Mouse (Mus musculus) lung, postnatal 0 days (tissue): Measurements from ENCODE around the gene Cables2. TPM values are rescaled to one million over a fixed set of nuclear protein-coding genes. Genes with fewer than 3 reads are reported as not detected.

ENCODE experiments used
- ATAC-seq: fragments of 200-750 bp; cut with Nextera tagmentation; 2 replicates; pipeline ENCODE4 v1.8.0; 2017; ENCODE audit warnings: moderate library complexity
- DNase-seq: peaks from one replicate; pipeline ENCODE4 v3.0.0-alpha.2; 2016; ENCODE audit warnings: low spot score
- H3K27ac ChIP-seq: fragments of 300-500 bp; sonication (generic); 2 replicates; pipeline ENCODE4 v1.5.1; 2014; ENCODE audit warnings: antibody characterized with exemption, mild to moderate bottlenecking, low read length, mixed read lengths
- H3K27me3 ChIP-seq: fragments of 300-500 bp; sonication (generic); replicated peaks from 2 replicates; pipeline ENCODE4 v1.6.1; 2014; ENCODE audit warnings: low read length, mixed read lengths; ENCODE audit not compliant: insufficient read depth
- H3K36me3 ChIP-seq: fragments of 300-500 bp; sonication (generic); 2 replicates; pipeline ENCODE4 v1.6.1; 2014; ENCODE audit warnings: low read length, mixed read lengths; ENCODE audit not compliant: insufficient read depth
- H3K4me1 ChIP-seq: fragments of 300-500 bp; sonication (generic); 2 replicates; pipeline ENCODE4 v1.6.1; 2014; ENCODE audit warnings: antibody characterized with exemption, low read depth, low read length, mixed read lengths; ENCODE audit not compliant: insufficient read depth
- H3K4me2 ChIP-seq: fragments of 300-500 bp; sonication (generic); replicated peaks from 2 replicates; pipeline ENCODE4 v1.6.1; 2014; ENCODE audit warnings: low read depth, mild to moderate bottlenecking, low read length, moderate library complexity, mixed read lengths
- H3K4me3 ChIP-seq: fragments of 300-500 bp; sonication (generic); 2 replicates; pipeline ENCODE4 v1.5.1; 2014; ENCODE audit warnings: low read depth, low read length
- H3K9ac ChIP-seq: fragments of 300-500 bp; sonication (generic); replicated peaks from 2 replicates; pipeline ENCODE4 v1.6.1; 2014; ENCODE audit warnings: low read depth, mild to moderate bottlenecking
- H3K9me3 ChIP-seq: fragments of 300-500 bp; sonication (generic); 2 replicates; pipeline ENCODE4 v1.6.1; 2016; ENCODE audit warnings: low read length, mixed read lengths
- CTCF ChIP-seq: IDR thresholded peaks from 2 replicates; pipeline ENCODE4 v1.5.1; 2016; ENCODE audit warnings: antibody characterized with exemption, mild to moderate bottlenecking
- EP300 ChIP-seq: IDR thresholded peaks from 2 replicates; pipeline ENCODE4 v1.6.1; 2016; ENCODE audit warnings: antibody characterized with exemption, mild to moderate bottlenecking, control low read depth
- WGBS: fragments of 180-500 bp; shearing (Covaris S2); extraction: QIAGEN DNeasy Blood & Tissue Kit; methylation state at CpG from one replicate; pipeline ENCODE4 v1.1.7; 2014; 5-methylcytosine and 5-hydroxymethylcytosine counted together
- polyA plus RNA-seq: library from polyadenylated mRNA; unstranded; fragments of >200 nt; fragmentation: Nextera tagmentation; extraction: Ambion mirVana; gene quantifications from 2 replicates; pipeline ENCODE4 v1.2.1, GENCODE M21; 2015

The Cables2 gene
- polyA plus RNA-seq, 1 experiment from 2014 or later: 15.5 TPM

- no peaks in the 10 kb centered on the region for H3K27me3 ChIP-seq
- H3K9me3 ChIP-seq: no peaks in the 10 kb centered on the region
- H3K9ac ChIP-seq: no peak overlapping the region
- DNase-seq (no peak), ATAC-seq (no peak)
- WGBS: 34% methylated on average over 2 of the region's 2 CpGs
- 0 out of 2 replicates have a peak, but pooled peaks cover 2% of the 10 kb centered on the region for H3K4me1 ChIP-seq
- no peak overlapping the region for H3K4me3 ChIP-seq
- no peak for TF ChIP-seq EP300
- no peak overlapping the region for H3K4me2 ChIP-seq
- no peaks in the 10 kb centered on the region for H3K36me3 ChIP-seq
- peak overlapping the region; percentile 66; the same call in 1 of the 2 replicates for H3K27ac ChIP-seq
These were observed 34.4 kb upstream of the Cables2 start for GRCm38 (mm10) chr2:180307680-180308079.

DNA sequence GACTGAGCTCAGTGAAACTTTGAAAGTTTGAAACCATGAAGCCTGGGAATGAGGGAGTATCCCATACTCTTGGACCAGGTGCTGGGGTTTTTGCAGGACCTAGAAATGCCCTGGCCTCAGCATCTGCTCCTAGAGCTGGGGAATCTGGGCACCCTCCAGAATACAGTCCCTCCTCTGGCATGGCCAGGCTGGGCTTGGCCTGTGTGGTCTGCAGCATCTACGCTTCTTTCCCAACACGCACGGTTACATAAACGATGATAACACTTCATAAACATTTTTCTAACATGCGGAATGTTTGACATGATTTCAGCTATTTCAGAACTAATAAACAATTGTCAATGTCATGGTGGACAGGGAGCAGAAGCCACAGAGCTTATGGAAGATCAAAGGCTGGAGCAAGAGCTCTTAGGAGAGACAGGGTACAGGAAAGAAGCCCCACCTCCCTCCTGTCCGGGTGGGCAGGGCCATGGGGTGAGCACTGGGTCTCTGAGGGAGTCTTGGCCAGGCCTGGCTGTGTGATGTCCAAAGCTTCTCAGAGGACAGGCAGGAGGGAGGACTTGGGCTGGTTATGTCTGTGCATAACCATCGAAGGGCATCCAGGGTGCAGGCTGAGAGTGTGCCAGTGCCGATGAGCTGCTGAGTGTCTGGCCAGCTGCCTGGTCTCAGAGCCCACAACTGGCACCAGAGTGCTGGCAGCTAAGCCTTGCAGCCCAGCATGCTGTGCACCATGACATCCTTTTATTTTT lies 33.3 kb upstream of the Cables2 start:
- 28% methylated on average over 8 of the region's 8 CpGs for WGBS
- H3K9me3 ChIP-seq: no peaks in the 10 kb centered on the region
- H3K27me3 ChIP-seq: no peaks in the 10 kb centered on the region
- peak; percentile 92 for DNase-seq
- peak; percentile 81 for ATAC-seq
- no peak overlapping the region for H3K9ac ChIP-seq
- H3K27ac ChIP-seq: peak overlapping the region; percentile 34; the same call in 1 of the 2 replicates
- no peak overlapping the region for H3K4me3 ChIP-seq
- H3K4me1 ChIP-seq: 0 out of 2 replicates have a peak, but pooled peaks cover 2% of the 10 kb centered on the region
- H3K36me3 ChIP-seq: no peaks in the 10 kb centered on the region
- no peak overlapping the region for H3K4me2 ChIP-seq
- TF ChIP-seq EP300: peak; percentile 88
- no peak for TF ChIP-seq CTCF

GRCm38 (mm10) chr2:180306009-180306408 lies 32.7 kb upstream of the Cables2 start:
- 52% methylated on average over 2 of the region's 2 CpGs for WGBS
- Histone ChIP-seq H3K9ac (no peak overlapping the region), H3K27ac (peak overlapping the region; percentile 34), H3K4me2 (no peak overlapping the region), H3K4me3 (no peak overlapping the region), H3K27me3 (no peaks in the 10 kb centered on the region), H3K4me1 (0 out of 2 replicates have a peak, but pooled peaks cover 2% of the 10 kb centered on the region), H3K9me3 (no peaks in the 10 kb centered on the region), H3K36me3 (no peaks in the 10 kb centered on the region)
- no peak for TF ChIP-seq CTCF
- no peak for TF ChIP-seq EP300
- ATAC-seq (peak; percentile 2; the same call in 1 of the 2 replicates), DNase-seq (peak; percentile 65)

GRCm38 (mm10) chr2:180305490-180305889 lies 32.2 kb upstream of the Cables2 start:
- WGBS: 77% methylated on average over 3 of the region's 3 CpGs
- Histone ChIP-seq H3K36me3 (no peaks in the 10 kb centered on the region), H3K4me1 (0 out of 2 replicates have a peak, but pooled peaks cover 2% of the 10 kb centered on the region), H3K4me3 (no peak overlapping the region), H3K4me2 (no peak overlapping the region), H3K9me3 (no peaks in the 10 kb centered on the region), H3K27ac (peak overlapping the region; percentile 34; the same call in 1 of the 2 replicates), H3K27me3 (no peaks in the 10 kb centered on the region), H3K9ac (no peak overlapping the region)
- TF ChIP-seq EP300 (no peak), CTCF (no peak)
- DNase-seq (no peak), ATAC-seq (no peak)

DNA sequence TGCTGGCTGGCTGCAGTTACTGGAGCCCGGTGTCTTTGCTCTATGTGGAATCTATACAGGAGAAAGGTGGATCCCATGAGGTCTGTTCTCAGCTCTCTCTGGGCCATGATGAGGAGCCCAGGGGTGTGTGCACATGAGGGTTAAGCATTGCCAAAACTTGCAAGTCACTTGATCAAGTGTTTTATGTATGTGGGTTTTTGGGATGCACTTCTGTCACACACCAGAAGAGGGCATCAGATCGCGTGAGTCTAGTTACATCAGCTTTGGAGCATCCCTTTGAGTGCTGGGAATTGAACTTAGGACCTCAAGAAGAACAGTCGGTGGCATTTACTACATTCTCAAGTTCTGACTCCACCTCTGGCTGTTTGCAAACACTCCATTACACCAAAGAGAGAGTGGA lies 31.3 kb upstream of the Cables2 start:
- Histone ChIP-seq H3K27ac (0 out of 2 replicates have a peak overlapping the region, but pooled peaks have one; percentile 43), H3K9me3 (no peaks in the 10 kb centered on the region), H3K4me3 (no peak overlapping the region), H3K27me3 (no peaks in the 10 kb centered on the region), H3K9ac (no peak overlapping the region), H3K36me3 (no peaks in the 10 kb centered on the region), H3K4me1 (0 out of 2 replicates have a peak, but pooled peaks cover 2% of the 10 kb centered on the region), H3K4me2 (no peak overlapping the region)
- WGBS: 34% methylated on average over 4 of the region's 4 CpGs
- no peak for DNase-seq
- no peak for ATAC-seq
- TF ChIP-seq EP300 (no peak), CTCF (peak; percentile 43)

DNA sequence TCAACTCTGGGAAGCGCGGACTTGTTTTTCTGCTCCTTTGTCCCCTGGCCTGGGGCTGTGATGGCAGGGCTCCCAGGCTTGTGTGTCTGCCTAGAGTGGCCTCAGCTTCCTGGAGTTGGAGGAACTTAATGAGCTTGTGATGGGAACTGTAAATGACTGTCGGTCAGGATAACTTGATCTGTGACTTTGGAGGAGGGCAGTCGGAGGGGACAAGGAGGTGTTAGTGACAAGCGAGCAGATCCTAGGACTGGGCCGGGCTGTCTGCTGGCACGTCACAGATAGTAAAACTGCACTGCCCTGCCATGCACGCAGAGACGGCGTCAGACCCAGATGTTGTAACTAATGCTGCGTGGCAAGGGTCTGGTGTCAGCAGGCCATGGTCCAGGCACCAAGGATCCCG lies 30.2 kb upstream of the Cables2 start:
- ATAC-seq: peak; percentile 83
- H3K4me3 ChIP-seq: no peak overlapping the region
- H3K9ac ChIP-seq: no peak overlapping the region
- WGBS: 40% methylated on average over 12 of the region's 12 CpGs
- no peaks in the 10 kb centered on the region for H3K36me3 ChIP-seq
- H3K4me1 ChIP-seq: 0 out of 2 replicates have a peak, but pooled peaks cover 2% of the 10 kb centered on the region
- no peaks in the 10 kb centered on the region for H3K27me3 ChIP-seq
- no peaks in the 10 kb centered on the region for H3K9me3 ChIP-seq
- H3K27ac ChIP-seq: peak overlapping the region; percentile 83
- no peak overlapping the region for H3K4me2 ChIP-seq
- peak; percentile 92 for DNase-seq
- no peak for TF ChIP-seq CTCF
- peak; percentile 50 for TF ChIP-seq EP300
